Mouse (Mus musculus): Measurements from ENCODE around the gene Ube2q2.
"Not testable (repeated sequence)": the region's sequence is repeated elsewhere in the genome, so short reads cannot be mapped to it uniquely, and the experiment has no call there.

The Ube2q2 gene

GRCm38 (mm10) chr9:55241863-55242685 lies 93.4 kb downstream of the Ube2q2 start:
- DNase-seq (ENCODE audit: low spot score) = peak; percentile 3

- DNase-seq (ENCODE audit: low spot score) = no peak
Observed at GRCm38 (mm10) chr9:55243280-55243679, 94.6 kb downstream of the Ube2q2 start.

GRCm38 (mm10) chr9:55244079-55244478 lies 95.4 kb downstream of the Ube2q2 start:
- DNase-seq (ENCODE audit: low spot score) = no peak

- DNase-seq (ENCODE audit: low spot score) = not testable (repeated sequence)
Observed at GRCm38 (mm10) chr9:55245057-55245750, 96.5 kb downstream of the Ube2q2 start.

- no peak for DNase-seq (ENCODE audit: low spot score)
Observed at GRCm38 (mm10) chr9:55246440-55246839, 97.8 kb downstream of the Ube2q2 start.

GRCm38 (mm10) chr9:55246918-55247317 lies 98.3 kb downstream of the Ube2q2 start:
- no peak for DNase-seq (ENCODE audit: low spot score)

GRCm38 (mm10) chr9:55248465-55248864 lies 99.8 kb downstream of the Ube2q2 start:
- no peak for DNase-seq (ENCODE audit: low spot score)

GRCm38 (mm10) chr9:55250595-55251247 lies 102.1 kb downstream of the Ube2q2 start:
- DNase-seq (ENCODE audit: low spot score) = no peak

- DNase-seq (ENCODE audit: low spot score) = not testable (repeated sequence)
Observed at GRCm38 (mm10) chr9:55252097-55252496, 103.4 kb downstream of the Ube2q2 start.

GRCm38 (mm10) chr9:55253849-55254248 lies 105.2 kb downstream of the Ube2q2 start:
- DNase-seq (ENCODE audit: low spot score) = no peak

- no peak for DNase-seq (ENCODE audit: low spot score)
Observed at GRCm38 (mm10) chr9:55255056-55255455, 106.4 kb downstream of the Ube2q2 start.

GRCm38 (mm10) chr9:55255604-55256003 lies 107.0 kb downstream of the Ube2q2 start:
- no peak for DNase-seq (ENCODE audit: low spot score)

GRCm38 (mm10) chr9:55257105-55257504 lies 108.5 kb downstream of the Ube2q2 start:
- no peak for DNase-seq (ENCODE audit: low spot score)
